Mouse (Mus musculus) embryonic facial prominence, embryonic 15.5 days (tissue): ENCODE results near the gene Map10. TPM values are rescaled to one million over a fixed set of nuclear protein-coding genes. Genes with fewer than 3 reads are reported as not detected.

Experiments used
- ATAC-seq: fragments of 200-750 bp; cut with Nextera tagmentation; 2 replicates; pipeline ENCODE4 v1.8.0; 2017; ENCODE audit warnings: low read depth, moderate TSS enrichment; ENCODE audit not compliant: insufficient number of reproducible peaks, low FRiP score, low TSS enrichment
- H3K27ac ChIP-seq: fragments of 300-500 bp; sonication (generic); replicated peaks from 2 replicates; pipeline ENCODE4 v1.5.1; 2015; ENCODE audit warnings: mild to moderate bottlenecking, inconsistent platforms
- H3K27me3 ChIP-seq: fragments of 300-500 bp; sonication (generic); 2 replicates; pipeline ENCODE4 v1.6.1; 2015; ENCODE audit warnings: inconsistent platforms
- H3K36me3 ChIP-seq: fragments of 300-500 bp; sonication (generic); 2 replicates; pipeline ENCODE4 v1.6.1; 2015; ENCODE audit warnings: mild to moderate bottlenecking, inconsistent platforms
- H3K4me1 ChIP-seq: fragments of 300-500 bp; sonication (generic); 2 replicates; pipeline ENCODE4 v1.6.1; 2015; ENCODE audit warnings: inconsistent platforms
- H3K4me2 ChIP-seq: fragments of 300-500 bp; sonication (generic); replicated peaks from 2 replicates; pipeline ENCODE4 v1.6.1; 2015; ENCODE audit warnings: mild to moderate bottlenecking, inconsistent platforms
- H3K4me3 ChIP-seq: fragments of 300-500 bp; sonication (generic); replicated peaks from 2 replicates; pipeline ENCODE4 v1.5.1; 2015; ENCODE audit warnings: mild to moderate bottlenecking, inconsistent platforms
- H3K9ac ChIP-seq: fragments of 300-500 bp; sonication (generic); 2 replicates; pipeline ENCODE4 v1.6.1; 2015; ENCODE audit warnings: inconsistent platforms
- H3K9me3 ChIP-seq: fragments of 300-500 bp; sonication (generic); replicated peaks from 2 replicates; pipeline ENCODE4 v1.6.1; 2016; ENCODE audit warnings: inconsistent platforms
- WGBS: fragments of 180-500 bp; shearing (Covaris S2); methylation state at CpG from one replicate; pipeline ENCODE4 v1.1.7; 2015; 5-methylcytosine and 5-hydroxymethylcytosine counted together
- polyA plus RNA-seq: library from polyadenylated mRNA; unstranded; fragments of >200 nt; fragmentation: Nextera tagmentation; extraction: Ambion mirVana; gene quantifications from 2 replicates; pipeline ENCODE4 v1.2.1, GENCODE M21; 2015

The Map10 gene
- polyA plus RNA-seq, 1 experiment from 2014 or later, result 6.9 TPM

GRCm38 (mm10) chr8:125718914-125719313, 49.3 kb downstream of the Map10 start:
- no peak for ATAC-seq
- Histone ChIP-seq H3K27ac (no peak overlapping the region), H3K4me3 (no peak overlapping the region), H3K4me2 (no peak overlapping the region), H3K36me3 (no peaks in the 10 kb centered on the region), H3K9ac (no peak overlapping the region), H3K4me1 (no peaks in the 10 kb centered on the region), H3K27me3 (no peaks in the 10 kb centered on the region), H3K9me3 (no peaks in the 10 kb centered on the region)
- 60% methylated on average over 4 of the region's 4 CpGs for WGBS

- Histone ChIP-seq H3K27me3 (no peaks in the 10 kb centered on the region), H3K4me3 (no peak overlapping the region), H3K36me3 (no peaks in the 10 kb centered on the region), H3K4me2 (no peak overlapping the region), H3K9ac (no peak overlapping the region), H3K27ac (no peak overlapping the region), H3K9me3 (no peaks in the 10 kb centered on the region), H3K4me1 (0 out of 2 replicates have a peak, but pooled peaks cover 3% of the 10 kb centered on the region)
- 88% methylated on average over 7 of the region's 7 CpGs for WGBS
- no peak for ATAC-seq
These were observed 53.1 kb downstream of the Map10 start for GRCm38 (mm10) chr8:125722675-125723074.

Other genes starting within 250 kb of the Map10 start
- 12.6 and 12.8 TPM in 2 replicates for gene Sipa1l2, start 100.0 kb upstream of the Map10 start, polyA plus RNA-seq
- gene Ntpcr, start 60.1 kb downstream of the Map10 start, polyA plus RNA-seq, result 35.6 and 42.6 TPM in 2 replicates
- gene Pcnx2, start 228.5 kb downstream of the Map10 start, polyA plus RNA-seq, result 0.67 and 0.75 TPM in 2 replicates
- gene Map3k21, start 240.6 kb downstream of the Map10 start, polyA plus RNA-seq, result 0.27 and 0.37 TPM in 2 replicates